Mouse (Mus musculus): ENCODE measurements around the gene Tmem147. TPM values are rescaled to one million over a fixed set of nuclear protein-coding genes. Genes with fewer than 3 reads are reported as not detected.
A peak's percentile ranks its signal among the peaks of the same experiment; 100 is the strongest.

Gene Tmem147
- polyA plus RNA-seq, 1 experiment from 2014 or later = 153 TPM

- Histone ChIP-seq H3K27me3 (ENCODE audit: control insufficient read depth, insufficient read depth, low read length) (peaks cover 5% of the 10 kb centered on the region), H3K27ac (ENCODE audit: low read depth, low read length) (no peak overlapping the region), H3K4me3 (ENCODE audit: low read depth, low read length) (peak overlapping the region; percentile 30), H3K4me1 (ENCODE audit: control insufficient read depth, insufficient read depth, low read length) (peaks cover 7% of the 10 kb centered on the region), H3K36me3 (ENCODE audit: control insufficient read depth, insufficient read depth, low read length) (no peaks in the 10 kb centered on the region), H3K9me3 (ENCODE audit: control insufficient read depth, low read length) (no peaks in the 10 kb centered on the region), H3K9ac (ENCODE audit: low read length) (peak overlapping the region; percentile 44), H3K4me2 (peak overlapping the region; percentile 59)
- ATAC-seq (ENCODE audit: low FRiP score) = peak; percentile 96
- 2% methylated on average over 43 of the region's 43 CpGs for WGBS
- DNase-seq (ENCODE audit: low spot score, missing footprints) = peak; percentile 97
Observed at GRCm38 (mm10) chr7:30717006-30717715, 12.2 kb downstream of the Tmem147 start.

DNA sequence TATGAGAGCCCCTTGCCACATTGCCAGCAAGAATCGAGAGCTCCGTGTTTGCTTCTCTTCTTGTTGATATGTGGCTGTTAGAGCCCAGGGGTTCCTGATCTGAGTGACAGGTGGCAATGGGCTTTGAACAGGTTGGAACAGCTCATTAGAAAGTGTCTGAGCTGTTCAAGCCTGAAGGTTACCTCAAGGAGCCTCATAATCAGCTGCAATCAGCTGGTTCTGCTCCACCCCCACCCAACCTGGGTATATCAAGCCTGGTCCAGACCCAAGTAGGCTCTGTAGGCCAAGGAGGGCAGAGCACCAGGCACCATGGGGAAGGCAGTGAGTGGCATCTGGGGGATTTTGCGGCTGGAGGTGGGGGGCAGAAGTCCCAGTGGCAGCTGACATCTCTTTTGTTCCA lies 17.4 kb downstream of the Tmem147 start, which contains the start of gene Atp4a:
Gene Atp4a, plus strand, starts transcription at position 268 of the 400 bp plus-strand sequence.
- H3K4me3 ChIP-seq (ENCODE audit: low read depth, low read length) = no peak within 1 kb of the TSS
- ATAC-seq (ENCODE audit: low FRiP score) (no peak), DNase-seq (ENCODE audit: low spot score, missing footprints) (no peak)
- peaks cover 5% of the 10 kb centered on the region for H3K27me3 ChIP-seq (ENCODE audit: control insufficient read depth, insufficient read depth, low read length)
- H3K4me2 ChIP-seq = no peak within 1 kb of the TSS
- no peak within 1 kb of the TSS for H3K9ac ChIP-seq (ENCODE audit: low read length)
- no peaks in the 10 kb centered on the region for H3K36me3 ChIP-seq (ENCODE audit: control insufficient read depth, insufficient read depth, low read length)
- no peak within 1 kb of the TSS for H3K27ac ChIP-seq (ENCODE audit: low read depth, low read length)
- WGBS = 85% methylated on average over 3 of the region's 3 CpGs
- peaks cover 1% of the 10 kb centered on the region; the same call in 1 of the 2 replicates for H3K4me1 ChIP-seq (ENCODE audit: control insufficient read depth, insufficient read depth, low read length)
- no peaks in the 10 kb centered on the region for H3K9me3 ChIP-seq (ENCODE audit: control insufficient read depth, low read length)

- Histone ChIP-seq H3K4me3 (ENCODE audit: low read depth, low read length) (no peak overlapping the region), H3K9ac (ENCODE audit: low read length) (no peak overlapping the region), H3K4me1 (ENCODE audit: control insufficient read depth, insufficient read depth, low read length) (no peaks in the 10 kb centered on the region), H3K4me2 (no peak overlapping the region), H3K27me3 (ENCODE audit: control insufficient read depth, insufficient read depth, low read length) (no peaks in the 10 kb centered on the region), H3K36me3 (ENCODE audit: control insufficient read depth, insufficient read depth, low read length) (no peaks in the 10 kb centered on the region), H3K9me3 (ENCODE audit: control insufficient read depth, low read length) (no peaks in the 10 kb centered on the region), H3K27ac (ENCODE audit: low read depth, low read length) (no peak overlapping the region)
- no peak for ATAC-seq (ENCODE audit: low FRiP score)
- DNase-seq (ENCODE audit: low spot score, missing footprints) = no peak
- 87% methylated on average over 1 of the region's 1 CpGs for WGBS
Observed at GRCm38 (mm10) chr7:30707441-30707840, 21.9 kb downstream of the Tmem147 start.

GRCm38 (mm10) chr7:30706214-30706882 lies 23.0 kb downstream of the Tmem147 start:
- 79% methylated on average over 8 of the region's 8 CpGs for WGBS
- DNase-seq (ENCODE audit: low spot score, missing footprints) = no peak
- ATAC-seq (ENCODE audit: low FRiP score) = no peak

DNA sequence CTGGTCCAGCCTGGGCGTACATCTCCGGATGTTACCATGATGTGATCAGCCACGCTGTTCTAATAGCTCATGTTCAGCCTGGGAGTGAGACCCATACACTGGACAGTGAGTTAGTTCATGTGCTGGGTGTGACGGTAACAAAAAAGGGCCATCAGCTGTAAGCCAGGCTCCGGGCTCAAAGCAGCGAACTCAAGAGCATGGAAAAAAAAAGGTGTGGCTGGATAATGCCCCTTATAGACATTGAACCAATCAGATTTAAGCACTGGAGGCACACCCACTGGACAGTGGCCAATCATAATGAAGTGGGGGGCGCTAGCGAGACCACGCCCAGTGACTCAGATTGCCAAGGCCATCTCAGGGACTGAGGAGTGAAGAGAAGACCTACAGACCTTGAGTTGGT lies 30.8 kb downstream of the Tmem147 start, which contains the start of gene 2200002J24Rik:
Gene 2200002J24Rik, plus strand, starts transcription at position 338 of the 400 bp plus-strand sequence.
- ATAC-seq (ENCODE audit: low FRiP score) (no peak), DNase-seq (ENCODE audit: low spot score, missing footprints) (no peak)
- Histone ChIP-seq H3K9me3 (ENCODE audit: control insufficient read depth, low read length) (no peaks in the 10 kb centered on the region), H3K4me3 (ENCODE audit: low read depth, low read length) (no peak within 1 kb of the TSS), H3K27ac (ENCODE audit: low read depth, low read length) (no peak within 1 kb of the TSS), H3K4me2 (no peak within 1 kb of the TSS), H3K27me3 (ENCODE audit: control insufficient read depth, insufficient read depth, low read length) (no peaks in the 10 kb centered on the region), H3K4me1 (ENCODE audit: control insufficient read depth, insufficient read depth, low read length) (no peaks in the 10 kb centered on the region), H3K9ac (ENCODE audit: low read length) (no peak within 1 kb of the TSS; the same call in 1 of the 2 replicates), H3K36me3 (ENCODE audit: control insufficient read depth, insufficient read depth, low read length) (no peaks in the 10 kb centered on the region)
- WGBS = 41% methylated on average over 9 of the region's 9 CpGs

More at GRCm38 (mm10) chr7:30706214-30706882, 23.0 kb downstream of the Tmem147 start:
- Histone ChIP-seq H3K9me3 (ENCODE audit: control insufficient read depth, low read length) (no peaks in the 10 kb centered on the region), H3K27ac (ENCODE audit: low read depth, low read length) (no peak overlapping the region), H3K4me2 (no peak overlapping the region), H3K4me1 (ENCODE audit: control insufficient read depth, insufficient read depth, low read length) (no peaks in the 10 kb centered on the region), H3K4me3 (ENCODE audit: low read depth, low read length) (no peak overlapping the region), H3K9ac (ENCODE audit: low read length) (no peak overlapping the region), H3K36me3 (ENCODE audit: control insufficient read depth, insufficient read depth, low read length) (no peaks in the 10 kb centered on the region), H3K27me3 (ENCODE audit: control insufficient read depth, insufficient read depth, low read length) (no peaks in the 10 kb centered on the region)

- no peak for ATAC-seq (ENCODE audit: low FRiP score)
- 70% methylated on average over 5 of the region's 5 CpGs for WGBS
Observed at GRCm38 (mm10) chr7:30698101-30698500, 31.2 kb downstream of the Tmem147 start.

DNA sequence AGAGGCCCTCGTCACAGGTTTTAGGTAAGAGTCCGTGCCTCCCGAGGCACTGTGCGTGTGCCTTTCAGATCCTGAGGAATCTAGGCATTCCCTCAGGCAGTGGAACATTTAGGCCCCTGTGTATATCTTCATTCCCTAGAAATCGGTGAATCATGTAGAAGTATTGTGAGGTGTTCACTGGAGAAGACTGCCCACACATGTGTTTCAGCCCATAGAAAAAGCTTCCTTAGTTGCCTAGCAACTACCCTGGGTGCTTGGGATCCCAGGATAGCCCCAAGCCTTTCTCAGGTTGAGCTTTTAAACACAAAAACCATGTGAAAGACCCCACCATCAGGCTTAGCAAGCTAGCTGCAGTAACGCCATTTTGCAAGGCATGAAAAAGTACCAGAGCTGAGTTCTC lies 41.0 kb downstream of the Tmem147 start:
- Histone ChIP-seq H3K27me3 (ENCODE audit: control insufficient read depth, insufficient read depth, low read length) (peaks cover 5% of the 10 kb centered on the region), H3K27ac (ENCODE audit: low read depth, low read length) (no peak overlapping the region), H3K9ac (ENCODE audit: low read length) (no peak overlapping the region), H3K4me2 (no peak overlapping the region), H3K36me3 (ENCODE audit: control insufficient read depth, insufficient read depth, low read length) (no peaks in the 10 kb centered on the region), H3K9me3 (ENCODE audit: control insufficient read depth, low read length) (no peaks in the 10 kb centered on the region), H3K4me3 (ENCODE audit: low read depth, low read length) (no peak overlapping the region), H3K4me1 (ENCODE audit: control insufficient read depth, insufficient read depth, low read length) (no peaks in the 10 kb centered on the region)
- no peak for ATAC-seq (ENCODE audit: low FRiP score)
- DNase-seq (ENCODE audit: low spot score, missing footprints) = no peak
- 69% methylated on average over 6 of the region's 6 CpGs for WGBS

More at GRCm38 (mm10) chr7:30698101-30698500, 31.2 kb downstream of the Tmem147 start:
- H3K9ac ChIP-seq (ENCODE audit: low read length) = no peak overlapping the region
- H3K4me3 ChIP-seq (ENCODE audit: low read depth, low read length) = no peak overlapping the region
- no peak overlapping the region for H3K4me2 ChIP-seq
- H3K36me3 ChIP-seq (ENCODE audit: control insufficient read depth, insufficient read depth, low read length) = no peaks in the 10 kb centered on the region
- H3K9me3 ChIP-seq (ENCODE audit: control insufficient read depth, low read length) = no peaks in the 10 kb centered on the region
- DNase-seq (ENCODE audit: low spot score, missing footprints) = no peak
- H3K27me3 ChIP-seq (ENCODE audit: control insufficient read depth, insufficient read depth, low read length) = no peaks in the 10 kb centered on the region
- H3K4me1 ChIP-seq (ENCODE audit: control insufficient read depth, insufficient read depth, low read length) = no peaks in the 10 kb centered on the region
- no peak overlapping the region for H3K27ac ChIP-seq (ENCODE audit: low read depth, low read length)

- Histone ChIP-seq H3K4me2 (no peak overlapping the region), H3K27ac (ENCODE audit: low read depth, low read length) (no peak overlapping the region), H3K9me3 (ENCODE audit: control insufficient read depth, low read length) (no peaks in the 10 kb centered on the region), H3K27me3 (ENCODE audit: control insufficient read depth, insufficient read depth, low read length) (peaks cover 5% of the 10 kb centered on the region), H3K4me3 (ENCODE audit: low read depth, low read length) (no peak overlapping the region), H3K36me3 (ENCODE audit: control insufficient read depth, insufficient read depth, low read length) (no peaks in the 10 kb centered on the region), H3K9ac (ENCODE audit: low read length) (no peak overlapping the region), H3K4me1 (ENCODE audit: control insufficient read depth, insufficient read depth, low read length) (no peaks in the 10 kb centered on the region)
- DNase-seq (ENCODE audit: low spot score, missing footprints) (no peak), ATAC-seq (ENCODE audit: low FRiP score) (no peak)
- WGBS = 80% methylated on average over 2 of the region's 2 CpGs
Observed at GRCm38 (mm10) chr7:30683425-30683824, 45.9 kb downstream of the Tmem147 start.

- 73% methylated on average over 5 of the region's 5 CpGs for WGBS
- ATAC-seq (ENCODE audit: low FRiP score) = no peak
Observed at GRCm38 (mm10) chr7:30681897-30682296, 47.4 kb downstream of the Tmem147 start.

More at GRCm38 (mm10) chr7:30681897-30682296, 47.4 kb downstream of the Tmem147 start:
- no peaks in the 10 kb centered on the region for H3K36me3 ChIP-seq (ENCODE audit: control insufficient read depth, insufficient read depth, low read length)
- no peak overlapping the region for H3K4me2 ChIP-seq
- H3K27me3 ChIP-seq (ENCODE audit: control insufficient read depth, insufficient read depth, low read length) = no peaks in the 10 kb centered on the region
- no peak overlapping the region for H3K9ac ChIP-seq (ENCODE audit: low read length)
- H3K9me3 ChIP-seq (ENCODE audit: control insufficient read depth, low read length) = no peaks in the 10 kb centered on the region
- no peak for DNase-seq (ENCODE audit: low spot score, missing footprints)
- no peak overlapping the region for H3K4me3 ChIP-seq (ENCODE audit: low read depth, low read length)
- H3K4me1 ChIP-seq (ENCODE audit: control insufficient read depth, insufficient read depth, low read length) = no peaks in the 10 kb centered on the region
- no peak overlapping the region for H3K27ac ChIP-seq (ENCODE audit: low read depth, low read length)
